Mouse (Mus musculus): ENCODE results near the gene Nubpl. TPM values are rescaled to one million over a fixed set of nuclear protein-coding genes. Genes with fewer than 3 reads are reported as not detected.

Nubpl gene
- total RNA-seq, 2 experiments from 2014 or later, result 9.4 to 9.9 TPM

GRCm38 (mm10) chr12:52242712-52243111 is 145.2 kb downstream of the Nubpl start:
- DNase-seq, result no peak

- no peak for DNase-seq
Observed at GRCm38 (mm10) chr12:52247438-52247837, 149.9 kb downstream of the Nubpl start.

GRCm38 (mm10) chr12:52248531-52248930 is 151.0 kb downstream of the Nubpl start:
- no peak for DNase-seq

DNA sequence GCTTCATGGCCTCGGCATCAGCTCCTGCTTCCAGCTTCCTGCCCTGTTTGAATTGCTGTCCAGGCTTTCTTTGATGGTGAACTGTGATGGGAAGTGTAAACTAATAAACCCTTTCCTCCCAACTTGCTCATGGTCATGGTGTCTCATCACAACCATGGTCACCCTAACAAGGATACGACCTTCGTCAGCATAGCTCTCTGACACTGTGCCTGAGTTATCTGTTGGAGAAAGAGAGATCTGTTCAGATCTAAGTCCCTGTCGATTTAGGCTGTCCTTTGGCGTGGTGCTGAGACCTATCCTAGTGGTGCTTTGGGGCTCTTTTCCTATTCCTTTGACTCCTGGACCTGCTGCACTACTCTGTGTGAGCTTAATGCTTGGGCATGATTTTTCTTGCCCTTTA is 156.6 kb downstream of the Nubpl start:
- DNase-seq, result no peak

DNA sequence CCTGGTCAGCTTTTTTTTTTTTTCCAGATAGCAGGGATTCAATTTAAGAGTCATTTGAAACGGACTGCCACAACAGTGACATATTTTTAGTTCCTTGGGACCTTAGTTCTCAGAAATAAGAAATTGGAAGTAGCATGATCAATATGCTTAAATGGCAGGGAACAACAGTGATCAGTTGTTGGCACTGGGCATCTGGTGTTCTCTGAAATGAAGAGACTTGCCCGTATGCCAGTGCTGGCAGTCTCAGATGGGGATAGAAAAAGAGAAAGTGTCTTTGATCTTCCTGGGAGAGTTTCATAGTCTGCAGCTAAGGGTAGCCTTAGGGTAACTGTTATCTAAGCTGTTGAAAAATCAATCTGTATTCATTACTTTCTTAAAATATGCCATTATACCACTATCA is 170.6 kb downstream of the Nubpl start:
- DNase-seq, result no peak

DNA sequence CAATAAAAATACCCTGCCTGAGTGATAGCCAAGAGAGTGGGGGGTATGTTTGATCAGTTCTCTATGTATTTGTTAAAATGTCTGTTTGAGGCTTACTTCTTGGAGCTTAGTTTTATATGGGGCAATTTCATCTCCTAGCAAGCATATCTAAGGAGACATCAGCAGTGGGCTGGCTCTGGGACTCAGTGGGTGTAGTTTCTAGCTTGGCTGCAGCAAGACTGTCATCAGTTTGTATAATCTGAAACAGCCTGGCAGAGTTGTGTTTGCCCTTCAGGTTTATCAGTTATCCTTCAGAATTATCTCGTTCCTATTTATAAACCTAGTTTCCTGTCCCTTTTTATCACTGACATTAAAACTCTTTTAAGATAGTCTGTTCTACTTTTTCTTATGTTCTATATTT is 175.3 kb downstream of the Nubpl start:
- no peak for DNase-seq

- DNase-seq, result no peak
Observed at GRCm38 (mm10) chr12:52276320-52276719, 178.8 kb downstream of the Nubpl start.

DNA sequence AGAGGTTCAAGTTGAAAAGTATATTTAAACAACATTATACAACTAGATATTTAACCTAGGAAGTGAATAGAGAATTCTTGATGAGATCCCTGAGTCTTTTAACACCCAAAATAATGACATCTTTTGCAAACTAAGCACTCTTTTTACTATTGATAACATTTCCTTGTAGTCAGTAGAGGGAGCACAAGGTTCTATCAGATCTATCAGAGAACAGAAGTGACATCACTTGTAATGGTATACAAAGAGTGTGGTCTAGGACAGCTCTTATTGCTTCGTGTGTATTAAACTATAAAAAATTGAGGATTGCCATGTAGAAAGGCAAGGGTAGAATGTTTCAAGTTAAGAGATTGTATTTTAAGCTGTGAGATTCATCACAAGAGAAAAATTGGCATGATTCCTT is 183.7 kb downstream of the Nubpl start:
- DNase-seq, result no peak

DNA sequence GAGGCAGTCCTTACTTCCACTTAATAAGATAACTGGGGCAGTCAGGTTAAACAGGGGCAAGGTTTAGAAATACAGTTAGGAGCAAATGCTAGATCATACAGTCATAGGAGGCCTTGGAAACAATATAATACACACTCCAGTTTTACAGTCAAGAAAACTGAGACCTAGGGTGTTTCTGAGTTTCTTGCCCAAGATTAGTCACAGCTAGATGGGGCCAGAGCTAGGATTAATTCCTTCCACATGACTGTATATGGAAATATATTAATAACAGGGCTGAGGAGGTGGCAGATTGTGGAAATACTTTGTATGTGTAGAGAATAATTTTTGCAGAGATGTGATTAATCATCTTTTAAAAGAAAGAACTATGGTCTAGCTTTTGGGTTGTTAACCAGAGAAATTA is 186.9 kb downstream of the Nubpl start:
- no peak for DNase-seq

- no peak for DNase-seq
Observed at GRCm38 (mm10) chr12:52286802-52287201, 189.3 kb downstream of the Nubpl start.

GRCm38 (mm10) chr12:52288537-52288936 is 191.0 kb downstream of the Nubpl start:
- peak; percentile 25 to 67 for DNase-seq

- no peak for DNase-seq
Observed at GRCm38 (mm10) chr12:52288941-52289567, 191.5 kb downstream of the Nubpl start.

- DNase-seq, result no peak
Observed at GRCm38 (mm10) chr12:52289594-52289993, 192.1 kb downstream of the Nubpl start.

- DNase-seq, result no peak
Observed at GRCm38 (mm10) chr12:52293931-52294330, 196.4 kb downstream of the Nubpl start.

- no peak for DNase-seq
Observed at GRCm38 (mm10) chr12:52297988-52298387, 200.5 kb downstream of the Nubpl start.

DNA sequence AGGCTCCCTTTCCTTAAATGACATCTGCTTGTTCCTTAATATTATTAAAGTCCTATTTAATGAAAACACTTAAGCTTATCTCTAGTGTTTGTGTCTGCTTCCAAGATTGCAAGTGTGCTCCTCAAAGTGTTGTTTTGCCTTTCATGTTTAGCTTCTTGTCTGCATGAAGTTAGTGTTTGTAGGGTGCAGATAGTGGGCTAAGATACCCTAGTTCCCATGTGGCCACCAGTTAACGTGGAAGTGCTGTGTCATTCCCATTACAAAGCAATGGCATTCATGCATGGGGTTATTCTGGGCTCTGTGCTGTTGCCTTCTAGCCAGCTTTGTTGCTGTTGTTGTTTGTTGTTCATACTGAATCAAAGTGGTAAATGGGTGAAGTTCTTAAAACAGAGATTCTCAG is 201.1 kb downstream of the Nubpl start:
- no peak for DNase-seq

DNA sequence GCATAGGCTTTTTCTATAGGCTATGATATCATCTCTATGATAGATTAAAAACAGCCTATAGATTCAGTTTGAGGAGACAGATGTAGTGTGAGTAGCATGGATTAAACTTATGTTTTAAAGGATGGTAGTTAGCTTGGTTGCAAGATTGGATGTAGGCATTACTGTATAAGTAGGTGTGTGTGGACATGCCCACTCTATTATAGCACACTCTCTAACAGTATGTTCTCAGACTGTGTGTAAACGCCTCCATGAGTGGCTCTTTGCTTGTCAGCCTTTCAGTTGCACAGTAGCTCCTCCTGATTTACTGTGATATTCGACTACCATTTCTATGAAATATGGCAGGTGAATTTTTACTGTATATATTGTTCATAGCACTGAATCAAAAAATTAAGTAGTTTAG is 205.4 kb downstream of the Nubpl start:
- DNase-seq, result no peak

- no peak for DNase-seq
Observed at GRCm38 (mm10) chr12:52306348-52306747, 208.8 kb downstream of the Nubpl start.

DNA sequence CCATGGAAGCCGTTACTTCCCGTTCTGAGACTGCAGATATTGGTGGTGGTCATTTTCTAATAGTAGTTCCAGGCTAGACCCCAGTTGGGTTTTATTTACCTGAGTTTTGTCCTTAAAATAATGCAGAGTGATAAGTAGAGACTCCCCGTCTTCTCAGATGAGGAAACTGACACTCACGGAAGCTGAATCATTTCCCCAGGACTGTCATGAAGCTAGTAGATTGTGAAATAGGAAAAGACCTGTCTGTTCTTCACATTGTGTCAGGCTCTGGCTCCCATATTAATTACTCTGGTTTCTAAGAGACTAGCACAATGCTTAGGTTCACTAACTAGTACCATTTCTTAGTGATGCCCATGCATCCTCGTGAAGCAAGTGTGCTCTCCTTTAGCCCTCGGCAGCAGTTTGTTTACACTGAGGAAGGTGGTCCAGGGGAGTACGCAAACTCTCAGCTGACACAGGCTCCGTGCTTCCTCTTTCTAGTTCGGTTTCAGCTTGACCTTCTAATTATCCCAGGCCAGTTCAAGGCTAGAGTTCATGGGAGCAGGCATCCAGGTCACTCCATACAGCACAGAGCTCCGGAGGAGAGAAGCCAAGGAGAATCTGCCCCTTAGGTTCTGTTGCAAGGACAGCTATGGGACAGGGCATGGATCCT is 209.9 kb downstream of the Nubpl start:
- no peak for DNase-seq

DNA sequence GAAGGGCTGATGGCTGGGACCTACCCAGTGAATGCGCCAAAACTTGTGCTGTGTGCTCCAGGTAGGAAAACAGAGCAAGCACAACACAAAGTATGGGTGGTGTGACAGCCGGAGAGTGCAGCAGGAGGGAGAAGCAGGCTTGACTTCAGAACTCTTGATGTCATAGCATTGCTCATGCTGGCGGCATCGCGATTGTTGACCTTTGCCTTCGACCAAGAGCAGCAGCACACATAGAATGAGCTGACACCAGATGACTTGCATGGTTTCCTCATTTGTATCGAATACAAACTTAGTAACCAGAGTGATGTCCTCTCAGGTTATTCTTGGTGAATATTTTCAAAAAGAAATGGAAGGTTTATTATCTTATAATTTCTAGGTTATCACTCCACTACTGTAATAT is 211.1 kb downstream of the Nubpl start:
- DNase-seq, result no peak

- no peak for DNase-seq
Observed at GRCm38 (mm10) chr12:52314818-52315217, 217.3 kb downstream of the Nubpl start.

DNA sequence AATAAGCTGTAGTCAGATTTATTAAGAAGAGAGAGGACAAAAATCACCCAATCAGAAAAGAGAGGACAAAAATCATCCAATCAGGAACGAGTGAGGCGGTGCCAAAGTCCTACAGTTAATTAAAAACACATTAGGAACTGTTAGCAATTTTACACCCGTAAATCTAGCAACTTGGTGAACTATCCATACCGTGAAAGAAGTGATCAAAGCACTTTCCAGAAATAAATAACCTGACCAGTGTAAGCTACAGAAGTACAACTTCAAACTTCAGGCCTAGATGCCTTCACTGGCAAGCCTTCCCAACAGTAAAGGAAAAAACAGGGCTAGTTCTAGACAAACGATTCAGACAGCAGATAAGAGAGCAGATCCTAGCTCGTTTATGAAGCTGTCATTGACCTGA is 220.1 kb downstream of the Nubpl start:
- no peak for DNase-seq

- no peak for DNase-seq
Observed at GRCm38 (mm10) chr12:52318426-52318825, 220.9 kb downstream of the Nubpl start.

DNA sequence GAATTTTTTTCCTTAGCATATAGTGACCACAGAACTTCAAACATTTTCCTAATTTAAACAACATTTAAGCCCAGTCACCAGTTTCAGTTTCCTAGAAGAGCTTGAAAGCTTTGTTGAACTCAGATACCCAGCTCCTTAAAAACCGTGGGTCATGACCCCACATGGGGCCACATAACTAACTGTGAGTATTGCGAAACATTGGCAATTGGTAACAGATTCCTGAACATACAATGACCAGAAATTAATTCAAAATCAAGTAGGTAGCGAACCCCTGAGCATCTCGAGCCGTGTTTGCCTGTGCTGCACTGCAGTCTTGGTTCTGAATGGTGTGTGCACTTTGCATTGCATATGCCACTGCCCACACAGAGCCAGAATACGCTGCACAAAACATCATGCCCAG is 221.6 kb downstream of the Nubpl start:
- no peak for DNase-seq

Data from heart, adult 18-20 months (tissue).